ENCODE assay signal across 21 mouse cellular contexts in genomic region chr6:85399715-85400114, GRCm38 (mm10). TPM values are rescaled to one million over a fixed set of nuclear protein-coding genes. Genes with fewer than 3 reads are reported as not detected.
A peak's percentile ranks its signal among the peaks of the same experiment; 100 is the strongest.
DNase-seq lines count a peak whose midpoint lies in the region; ATAC-seq and TF ChIP-seq lines count a peak whose summit lies in the region.
"Had no signal": no experiment of that assay in that cellular context is flagged by ENCODE, and none has a peak within 500 bp of the region (broad histone marks: within the 10 kb centered on the region; RNA-seq: fewer than 3 reads in every experiment).

No protein-coding gene starts in this region.

- no peaks in the 10 kb centered on the region for H3K27me3 ChIP-seq in hindbrain, embryonic 16.5 days (replicated peaks; ENCODE audit: control insufficient read depth, insufficient read depth, low read length)
- H3K27me3 ChIP-seq in hindbrain, embryonic 11.5 days (ENCODE audit: control insufficient read depth, insufficient read depth, low read length), result no peaks in the 10 kb centered on the region
- H3K27me3 ChIP-seq in forebrain, postnatal 0 days (ENCODE audit: insufficient read depth, low read length), result no peaks in the 10 kb centered on the region
- no peaks in the 10 kb centered on the region for H3K27me3 ChIP-seq in kidney, postnatal 0 days (ENCODE audit: insufficient read depth, low read length)

- DNase-seq in hindbrain, embryonic 11.5 days (ENCODE audit: low spot score), result no peak
- peak; percentile 27 for DNase-seq in NIH3T3 (ENCODE audit: low read depth)
- peak; percentile 51 for DNase-seq in forebrain, postnatal 0 days
- no peak for DNase-seq in kidney, postnatal 0 days (ENCODE audit: low spot score)
- DNase-seq in spleen, postnatal 14 days (ENCODE audit: low spot score in 2 of 2), result no peak
- DNase-seq in testis, postnatal 10 days (ENCODE audit: low spot score), result no peak
- DNase-seq in lung, postnatal 14 days, result no peak
- DNase-seq: cerebellum, adult 11 months; lung, postnatal 36 days; thymus, adult 18-20 months had no signal

- no peaks in the 10 kb centered on the region for H3K36me3 ChIP-seq in hindbrain, embryonic 16.5 days (ENCODE audit: control insufficient read depth, insufficient read depth, low read length)
- no peaks in the 10 kb centered on the region for H3K36me3 ChIP-seq in hindbrain, embryonic 11.5 days (ENCODE audit: control insufficient read depth, insufficient read depth, low read length)
- H3K36me3 ChIP-seq in forebrain, postnatal 0 days (ENCODE audit: insufficient read depth), result no peaks in the 10 kb centered on the region
- H3K36me3 ChIP-seq in kidney, postnatal 0 days (ENCODE audit: insufficient read depth, low read length), result no peaks in the 10 kb centered on the region
- H3K36me3 ChIP-seq: G1E; neural tube, embryonic 12.5 days had no signal

- H3K4me3 ChIP-seq in hindbrain, embryonic 16.5 days (ENCODE audit: low read length), result no peak overlapping the region
- no peak overlapping the region for H3K4me3 ChIP-seq in hindbrain, embryonic 11.5 days (ENCODE audit: low read depth, low read length)
- H3K4me3 ChIP-seq in forebrain, postnatal 0 days (ENCODE audit: low read depth, low read length), result no peak overlapping the region
- no peak overlapping the region for H3K4me3 ChIP-seq in kidney, postnatal 0 days (replicated peaks; ENCODE audit: low read depth, low read length)
- H3K4me3 ChIP-seq: neural tube, embryonic 12.5 days had no signal

- 0 out of 2 replicates have a peak, but pooled peaks have one; percentile 30 for ATAC-seq in hindbrain, embryonic 16.5 days
- ATAC-seq in hindbrain, embryonic 11.5 days (ENCODE audit: low FRiP score), result no peak
- peak; percentile 84 for ATAC-seq in forebrain, postnatal 0 days
- peak; percentile 49; the same call in 1 of the 2 replicates for ATAC-seq in kidney, postnatal 0 days (replicated peaks; ENCODE audit: low FRiP score, low read depth)
- ATAC-seq: activated CD4-positive, CD25-positive, alpha-beta regulatory T cell, adult 4 months; midbrain, embryonic 16.5 days had no signal

- H3K4me2 ChIP-seq in hindbrain, embryonic 16.5 days (ENCODE audit: low read length), result no peak overlapping the region
- H3K4me2 ChIP-seq in hindbrain, embryonic 11.5 days (replicated peaks; ENCODE audit: low read depth, low read length), result no peak overlapping the region
- H3K4me2 ChIP-seq in forebrain, postnatal 0 days (ENCODE audit: low read depth), result no peak overlapping the region
- no peak overlapping the region for H3K4me2 ChIP-seq in kidney, postnatal 0 days (ENCODE audit: low read length)
- H3K4me2 ChIP-seq: hindbrain, embryonic 14.5 days; neural tube, embryonic 12.5 days had no signal

- no peaks in the 10 kb centered on the region for H3K9me3 ChIP-seq in hindbrain, embryonic 16.5 days (ENCODE audit: control insufficient read depth, low read length)
- no peaks in the 10 kb centered on the region for H3K9me3 ChIP-seq in hindbrain, embryonic 11.5 days (ENCODE audit: control insufficient read depth, low read length)
- no peaks in the 10 kb centered on the region for H3K9me3 ChIP-seq in forebrain, postnatal 0 days (ENCODE audit: low read length)
- H3K9me3 ChIP-seq in kidney, postnatal 0 days (replicated peaks; ENCODE audit: low read length), result no peaks in the 10 kb centered on the region
- H3K9me3 ChIP-seq: neural tube, embryonic 12.5 days had no signal

- H3K4me1 ChIP-seq in hindbrain, embryonic 16.5 days (ENCODE audit: control insufficient read depth, insufficient read depth, low read depth, low read length), result no peaks in the 10 kb centered on the region
- H3K4me1 ChIP-seq in hindbrain, embryonic 11.5 days (replicated peaks; ENCODE audit: control insufficient read depth, insufficient read depth, low read length), result no peaks in the 10 kb centered on the region
- H3K4me1 ChIP-seq in forebrain, postnatal 0 days (ENCODE audit: insufficient read depth), result no peaks in the 10 kb centered on the region
- no peaks in the 10 kb centered on the region for H3K4me1 ChIP-seq in kidney, postnatal 0 days (replicated peaks; ENCODE audit: insufficient read depth, low read length)
- H3K4me1 ChIP-seq: neural tube, embryonic 12.5 days had no signal

- WGBS in hindbrain, embryonic 16.5 days, result 34% methylated on average over 5 of the region's 5 CpGs
- whole genome bisulfite sequencing in hindbrain, embryonic 11.5 days, result 35% methylated on average over 5 of the region's 5 CpGs
- 16% methylated on average over 5 of the region's 5 CpGs for WGBS in forebrain, postnatal 0 days
- WGBS in kidney, postnatal 0 days, result 29% methylated on average over 5 of the region's 5 CpGs

- H3K27ac ChIP-seq in hindbrain, embryonic 16.5 days (ENCODE audit: low read depth, low read length), result no peak overlapping the region
- H3K27ac ChIP-seq in hindbrain, embryonic 11.5 days (ENCODE audit: low read depth, low read length), result no peak overlapping the region
- no peak overlapping the region for H3K27ac ChIP-seq in forebrain, postnatal 0 days (ENCODE audit: low read depth, low read length)
- H3K27ac ChIP-seq in kidney, postnatal 0 days, result no peak overlapping the region
- H3K27ac ChIP-seq: hindbrain, embryonic 14.5 days; liver, embryonic 14.5 days; neural tube, embryonic 12.5 days had no signal

- H3K9ac ChIP-seq in hindbrain, embryonic 16.5 days (ENCODE audit: low read depth, low read length), result no peak overlapping the region
- no peak overlapping the region for H3K9ac ChIP-seq in hindbrain, embryonic 11.5 days (ENCODE audit: low read depth, low read length)
- no peak overlapping the region for H3K9ac ChIP-seq in forebrain, postnatal 0 days
- no peak overlapping the region for H3K9ac ChIP-seq in kidney, postnatal 0 days (ENCODE audit: low read depth, low read length)
- H3K9ac ChIP-seq: hindbrain, embryonic 14.5 days; liver, embryonic 14.5 days; neural tube, embryonic 12.5 days had no signal

- no peak for TF ChIP-seq CTCF in forebrain, postnatal 0 days (IDR thresholded peaks at IDR 0.05; ENCODE audit: low read depth)
- 0 out of 2 replicates have a peak, but pooled peaks have one; percentile 6 for TF ChIP-seq CTCF in kidney, postnatal 0 days (IDR thresholded peaks at IDR 0.05; ENCODE audit: low read depth)

RNA-seq across cellular contexts. Expression of gene Noto, which starts 24.0 kb away (rescaled TPM):
- not detected in 2 replicates for polyA plus RNA-seq in hindbrain, embryonic 16.5 days (2015; fragmentation: Nextera tagmentation; extraction: Ambion mirVana)
- not detected in 2 replicates for polyA plus RNA-seq in hindbrain, embryonic 11.5 days (2014; fragmentation: Nextera tagmentation; extraction: Ambion mirVana)
- total RNA-seq in forebrain, postnatal 0 days (2014; rRNA removed), result not detected in 2 replicates
- not detected in 2 replicates for polyA plus RNA-seq in forebrain, postnatal 0 days (2015; fragmentation: Nextera tagmentation; extraction: Ambion mirVana)
- not detected in 2 replicates for polyA plus RNA-seq in kidney, postnatal 0 days (2015; fragmentation: Nextera tagmentation; extraction: Ambion mirVana)
- total RNA-seq: layer of hippocampus, postnatal 14 days had no signal
- polyA plus RNA-seq: activated CD4-positive, CD25-positive, alpha-beta regulatory T cell, adult 4 months; G1E; gonadal fat pad, adult 2 months; heart, embryonic 16.5 days; hindbrain, embryonic 14.5 days; limb, embryonic 11.5 days; liver, embryonic 14.5 days; midbrain, embryonic 16.5 days; neural tube, embryonic 12.5 days had no signal

RNA-seq across cellular contexts. Expression of gene Rab11fip5, which starts 25.3 kb away (rescaled TPM):
- polyA plus RNA-seq in hindbrain, embryonic 16.5 days (2015; fragmentation: Nextera tagmentation; extraction: Ambion mirVana), result 24.3 and 28.6 TPM in 2 replicates
- 4.1 and 4.6 TPM in 2 replicates for polyA plus RNA-seq in hindbrain, embryonic 11.5 days (2014; fragmentation: Nextera tagmentation; extraction: Ambion mirVana)
- total RNA-seq in forebrain, postnatal 0 days (2014; rRNA removed), result 31.8 and 41.2 TPM in 2 replicates
- polyA plus RNA-seq in forebrain, postnatal 0 days (2015; fragmentation: Nextera tagmentation; extraction: Ambion mirVana), result 17.2 and 19.8 TPM in 2 replicates
- 21.0 and 21.2 TPM in 2 replicates for polyA plus RNA-seq in kidney, postnatal 0 days (2015; fragmentation: Nextera tagmentation; extraction: Ambion mirVana)
- polyA plus RNA-seq: G1E had no signal

RNA-seq across cellular contexts. Expression of gene Smyd5, which starts 32.1 kb away (rescaled TPM):
- 81.4 and 82.8 TPM in 2 replicates for polyA plus RNA-seq in hindbrain, embryonic 16.5 days (2015; fragmentation: Nextera tagmentation; extraction: Ambion mirVana)
- polyA plus RNA-seq in hindbrain, embryonic 11.5 days (2014; fragmentation: Nextera tagmentation; extraction: Ambion mirVana), result 52.4 and 53.1 TPM in 2 replicates
- total RNA-seq in forebrain, postnatal 0 days (2014; rRNA removed), result 63.2 and 65.8 TPM in 2 replicates
- 49.3 and 61.7 TPM in 2 replicates for polyA plus RNA-seq in forebrain, postnatal 0 days (2015; fragmentation: Nextera tagmentation; extraction: Ambion mirVana)
- polyA plus RNA-seq in kidney, postnatal 0 days (2015; fragmentation: Nextera tagmentation; extraction: Ambion mirVana), result 34.6 and 38.7 TPM in 2 replicates

RNA-seq across cellular contexts. Expression of gene Cct7, which starts 51.6 kb away (rescaled TPM):
- 561 TPM in 2 replicates for polyA plus RNA-seq in hindbrain, embryonic 16.5 days (2015; fragmentation: Nextera tagmentation; extraction: Ambion mirVana)
- 644 and 685 TPM in 2 replicates for polyA plus RNA-seq in hindbrain, embryonic 11.5 days (2014; fragmentation: Nextera tagmentation; extraction: Ambion mirVana)
- 273 and 320 TPM in 2 replicates for total RNA-seq in forebrain, postnatal 0 days (2014; rRNA removed)
- 552 and 579 TPM in 2 replicates for polyA plus RNA-seq in forebrain, postnatal 0 days (2015; fragmentation: Nextera tagmentation; extraction: Ambion mirVana)
- 358 and 392 TPM in 2 replicates for polyA plus RNA-seq in kidney, postnatal 0 days (2015; fragmentation: Nextera tagmentation; extraction: Ambion mirVana)

RNA-seq across cellular contexts. Expression of gene Pradc1, which starts 52.1 kb away (rescaled TPM):
- polyA plus RNA-seq in hindbrain, embryonic 16.5 days (2015; fragmentation: Nextera tagmentation; extraction: Ambion mirVana), result 33.2 and 34.9 TPM in 2 replicates
- polyA plus RNA-seq in hindbrain, embryonic 11.5 days (2014; fragmentation: Nextera tagmentation; extraction: Ambion mirVana), result 25.5 and 28.1 TPM in 2 replicates
- 7.1 and 15.2 TPM in 2 replicates for total RNA-seq in forebrain, postnatal 0 days (2014; rRNA removed)
- polyA plus RNA-seq in forebrain, postnatal 0 days (2015; fragmentation: Nextera tagmentation; extraction: Ambion mirVana), result 31.3 and 36.4 TPM in 2 replicates
- polyA plus RNA-seq in kidney, postnatal 0 days (2015; fragmentation: Nextera tagmentation; extraction: Ambion mirVana), result 37.3 and 40.2 TPM in 2 replicates

Comparison
In these comparisons a context has a peak if more than half of its experiments do, and no peak if none do; other contexts are left out.
1. DNase-seq: peak in NIH3T3 (single experiment) and forebrain, postnatal 0 days (single experiment); none in hindbrain, embryonic 11.5 days (single experiment), kidney, postnatal 0 days (single experiment), spleen, postnatal 14 days (0 of 2), testis, postnatal 10 days (single experiment) and lung, postnatal 14 days (single experiment).